Mouse (Mus musculus) bone marrow macrophage, adult 2 months (primary cell): Measurements from ENCODE around the gene Styx.

Source experiments
- CTCF ChIP-seq: IDR thresholded peaks from 2 replicates; pipeline ENCODE4 v1.5.1; 2012; ENCODE audit warnings: low read depth, mild to moderate bottlenecking, low read length, moderate library complexity
- POLR2A ChIP-seq: IDR thresholded peaks from 2 replicates; pipeline ENCODE4 v1.6.1; 2012; ENCODE audit warnings: mild to moderate bottlenecking, low read depth, low read length, borderline replicate concordance

GRCm38 (mm10) chr14:45378771-45379170 lies 27.9 kb downstream of the Styx start:
- no peak for TF ChIP-seq CTCF
- no peak for TF ChIP-seq POLR2A
